Mouse (Mus musculus) small intestine, adult 2 months (tissue): ENCODE measurements around the gene Rhbdl3.

ENCODE experiments used
- CTCF ChIP-seq: fragments of 200-500 bp; IDR thresholded peaks from 2 replicates; pipeline ENCODE4 v1.5.1; 2012; ENCODE audit warnings: low read depth, mild to moderate bottlenecking, control low read depth, inconsistent platforms, low read length, moderate library complexity, mixed read lengths; ENCODE audit not compliant: insufficient replicate concordance, insufficient read length; ENCODE audit errors: extremely low read depth
- POLR2A ChIP-seq: fragments of 200-500 bp; IDR thresholded peaks from 2 replicates; pipeline ENCODE4 v1.6.1; 2012; ENCODE audit warnings: low read depth, mild to moderate bottlenecking, control low read depth, inconsistent platforms, low read length, moderate library complexity

- TF ChIP-seq POLR2A (no peak), CTCF (no peak)
Measured at GRCm38 (mm10) chr11:80354832-80355231, 54.1 kb downstream of the Rhbdl3 start.
